Comparison of ENCODE assay signal across 8 mouse cellular contexts in genomic region chr11:101230991-101231871, GRCm38 (mm10). TPM values are rescaled to one million over a fixed set of nuclear protein-coding genes. Genes with fewer than 3 reads are reported as not detected.
DNase-seq lines count a peak whose midpoint lies in the region; ATAC-seq and TF ChIP-seq lines count a peak whose summit lies in the region.

No protein-coding gene starts in this region.

- peak overlapping the region; percentile 42 for H3K4me3 ChIP-seq in liver, adult 2 months (ENCODE audit: insufficient read depth, low read depth, low read length)
- H3K4me3 ChIP-seq in embryonic facial prominence, embryonic 14.5 days (ENCODE audit: low read depth, low read length): peak overlapping the region; percentile 0; the same call in 1 of the 2 replicates
- H3K4me3 ChIP-seq in heart, embryonic 16.5 days (ENCODE audit: low read length): peak overlapping the region; percentile 31
- no peak overlapping the region for H3K4me3 ChIP-seq in testis, adult 2 months (ENCODE audit: control insufficient read depth, low read depth, low read length)

- peak overlapping the region; percentile 42 for H3K9ac ChIP-seq in liver, adult 2 months (ENCODE audit: low read depth, low read length)
- H3K9ac ChIP-seq in embryonic facial prominence, embryonic 14.5 days (ENCODE audit: low read depth, low read length): peak overlapping the region; percentile 35; the same call in 1 of the 2 replicates
- H3K9ac ChIP-seq in heart, embryonic 16.5 days (ENCODE audit: low read length): peak overlapping the region; percentile 58

- H3K79me2 ChIP-seq in liver, adult 2 months (ENCODE audit: control insufficient read depth, insufficient read depth, low read length): no peaks in the 10 kb centered on the region

- 12% methylated on average over 18 of the region's 18 CpGs for WGBS in liver, adult 2 months
- 9% methylated on average over 18 of the region's 18 CpGs for WGBS in embryonic facial prominence, embryonic 14.5 days
- 11% methylated on average over 18 of the region's 18 CpGs for WGBS in heart, embryonic 16.5 days

- 0 out of 2 replicates have a peak, but pooled peaks have one; percentile 32 for TF ChIP-seq POLR2A in liver, adult 2 months (IDR thresholded peaks at IDR 0.05; ENCODE audit: extremely low read depth, insufficient read depth, low read length)
- no peak; the same call in 1 of the 2 replicates for TF ChIP-seq POLR2A in testis, adult 2 months (IDR thresholded peaks at IDR 0.05; ENCODE audit: control insufficient read depth, low read depth, low read length)

- no peaks in the 10 kb centered on the region for H3K27me3 ChIP-seq in liver, adult 2 months (ENCODE audit: control insufficient read depth, insufficient read depth, low read length)
- no peaks in the 10 kb centered on the region for H3K27me3 ChIP-seq in embryonic facial prominence, embryonic 14.5 days (replicated peaks; ENCODE audit: control insufficient read depth, insufficient read depth, low read length)
- 0 out of 2 replicates have a peak, but pooled peaks cover 3% of the 10 kb centered on the region for H3K27me3 ChIP-seq in heart, embryonic 16.5 days (ENCODE audit: control insufficient read depth, insufficient read depth, low read length)
- no peaks in the 10 kb centered on the region for H3K27me3 ChIP-seq in testis, adult 2 months (ENCODE audit: control insufficient read depth, insufficient read depth, low read length)

- no peaks in the 10 kb centered on the region for H3K9me3 ChIP-seq in embryonic facial prominence, embryonic 14.5 days (ENCODE audit: control insufficient read depth, low read length)
- no peaks in the 10 kb centered on the region for H3K9me3 ChIP-seq in heart, embryonic 16.5 days (replicated peaks; ENCODE audit: control insufficient read depth, low read length)

- TF ChIP-seq CTCF in liver, adult 2 months (IDR thresholded peaks at IDR 0.05; ENCODE audit: low read depth, low read length): no peak
- TF ChIP-seq CTCF in testis, adult 2 months (IDR thresholded peaks at IDR 0.05; ENCODE audit: control insufficient read depth, insufficient read depth, insufficient replicate concordance, low read depth, low read length): no peak

- H3K4me2 ChIP-seq in embryonic facial prominence, embryonic 14.5 days (ENCODE audit: low read depth, low read length): peak overlapping the region; percentile 40
- H3K4me2 ChIP-seq in heart, embryonic 16.5 days (ENCODE audit: low read depth, low read length): peak overlapping the region; percentile 59

- no peak for DNase-seq in liver, adult 2 months (ENCODE audit: extremely low read depth, low read depth, low spot score)
- DNase-seq in liver: no peak
- peak; percentile 71 for DNase-seq in embryonic facial prominence, embryonic 14.5 days (ENCODE audit: low spot score)
- DNase-seq in kidney, postnatal 10 days: peak; percentile 79
- DNase-seq in lung, postnatal 36 days: peak; percentile 91
- no peak for DNase-seq in cerebellum, adult 11-12 months

- H3K27ac ChIP-seq in liver, adult 2 months (replicated peaks; ENCODE audit: insufficient read depth, low read depth, low read length): peak overlapping the region; percentile 84
- H3K27ac ChIP-seq in embryonic facial prominence, embryonic 14.5 days (replicated peaks; ENCODE audit: low read depth, low read length): peak overlapping the region; percentile 85
- H3K27ac ChIP-seq in heart, embryonic 16.5 days (ENCODE audit: low read length): peak overlapping the region; percentile 92
- peak overlapping the region; percentile 76 for H3K27ac ChIP-seq in testis, adult 2 months (ENCODE audit: control insufficient read depth, insufficient read depth, low read depth, low read length)

- ATAC-seq in embryonic facial prominence, embryonic 14.5 days (ENCODE audit: low read depth): no peak
- 0 out of 2 replicates have a peak, but pooled peaks have one; percentile 24 for ATAC-seq in heart, embryonic 16.5 days (replicated peaks; ENCODE audit: extremely low read depth, insufficient read depth, low FRiP score)

- H3K4me1 ChIP-seq in liver, adult 2 months (ENCODE audit: control insufficient read depth, insufficient read depth, low read length): peaks cover 2% of the 10 kb centered on the region
- peaks cover 34% of the 10 kb centered on the region for H3K4me1 ChIP-seq in embryonic facial prominence, embryonic 14.5 days (ENCODE audit: control insufficient read depth, insufficient read depth, low read length)
- peaks cover 20% of the 10 kb centered on the region for H3K4me1 ChIP-seq in heart, embryonic 16.5 days (ENCODE audit: control insufficient read depth, insufficient read depth, low read length)
- peaks cover 19% of the 10 kb centered on the region for H3K4me1 ChIP-seq in testis, adult 2 months (ENCODE audit: control insufficient read depth, insufficient read depth, low read length)

- no peaks in the 10 kb centered on the region for H3K36me3 ChIP-seq in liver, adult 2 months (ENCODE audit: control insufficient read depth, insufficient read depth, low read length)
- no peaks in the 10 kb centered on the region for H3K36me3 ChIP-seq in embryonic facial prominence, embryonic 14.5 days (ENCODE audit: control insufficient read depth, insufficient read depth, low read length)
- H3K36me3 ChIP-seq in heart, embryonic 16.5 days (ENCODE audit: control insufficient read depth, insufficient read depth): no peaks in the 10 kb centered on the region
- no peaks in the 10 kb centered on the region for H3K36me3 ChIP-seq in testis, adult 2 months (ENCODE audit: control insufficient read depth, insufficient read depth, low read length)

RNA-seq across cellular contexts. Expression of gene Ezh1, which starts 5.0 kb away (rescaled TPM):
- 10.5 and 10.8 TPM in 2 replicates for total RNA-seq in liver, adult 2 months (2014; rRNA removed)
- polyA plus RNA-seq in liver, adult 2 months (2012; rRNA removed): 7.5 and 9.2 TPM in 2 replicates
- polyA plus RNA-seq in embryonic facial prominence, embryonic 14.5 days (2014; fragmentation: Nextera tagmentation; extraction: Ambion mirVana): 14.8 and 15.5 TPM in 2 replicates
- 14.7 and 17.1 TPM in 2 replicates for polyA plus RNA-seq in heart, embryonic 16.5 days (2015; fragmentation: Nextera tagmentation; extraction: Ambion mirVana)
- polyA plus RNA-seq in testis, adult 2 months (2012; rRNA removed): 14.3 and 14.5 TPM in 2 replicates

RNA-seq across cellular contexts. Expression of gene Ramp2, which starts 14.6 kb away (rescaled TPM):
- 4.9 and 6.6 TPM in 2 replicates for total RNA-seq in liver, adult 2 months (2014; rRNA removed)
- polyA plus RNA-seq in liver, adult 2 months (2012; rRNA removed): 16.4 and 22.5 TPM in 2 replicates
- polyA plus RNA-seq in embryonic facial prominence, embryonic 14.5 days (2014; fragmentation: Nextera tagmentation; extraction: Ambion mirVana): 128 and 154 TPM in 2 replicates
- 203 and 204 TPM in 2 replicates for polyA plus RNA-seq in heart, embryonic 16.5 days (2015; fragmentation: Nextera tagmentation; extraction: Ambion mirVana)
- 5.6 and 5.8 TPM in 2 replicates for polyA plus RNA-seq in testis, adult 2 months (2012; rRNA removed)

RNA-seq across cellular contexts. Expression of gene Vps25, which starts 22.3 kb away (rescaled TPM):
- 35.6 and 43.8 TPM in 2 replicates for total RNA-seq in liver, adult 2 months (2014; rRNA removed)
- 109 and 122 TPM in 2 replicates for polyA plus RNA-seq in liver, adult 2 months (2012; rRNA removed)
- 111 and 116 TPM in 2 replicates for polyA plus RNA-seq in embryonic facial prominence, embryonic 14.5 days (2014; fragmentation: Nextera tagmentation; extraction: Ambion mirVana)
- polyA plus RNA-seq in heart, embryonic 16.5 days (2015; fragmentation: Nextera tagmentation; extraction: Ambion mirVana): 105 and 107 TPM in 2 replicates
- polyA plus RNA-seq in testis, adult 2 months (2012; rRNA removed): 26.1 and 26.2 TPM in 2 replicates

RNA-seq across cellular contexts. Expression of gene Wnk4, which starts 29.1 kb away (rescaled TPM):
- 0.37 and 0.40 TPM in 2 replicates for total RNA-seq in liver, adult 2 months (2014; rRNA removed)
- 0.32 and 1.1 TPM in 2 replicates for polyA plus RNA-seq in liver, adult 2 months (2012; rRNA removed)
- 10.7 and 11.9 TPM in 2 replicates for polyA plus RNA-seq in embryonic facial prominence, embryonic 14.5 days (2014; fragmentation: Nextera tagmentation; extraction: Ambion mirVana)
- 6.8 and 7.3 TPM in 2 replicates for polyA plus RNA-seq in heart, embryonic 16.5 days (2015; fragmentation: Nextera tagmentation; extraction: Ambion mirVana)
- 10.8 and 12.3 TPM in 2 replicates for polyA plus RNA-seq in testis, adult 2 months (2012; rRNA removed)

RNA-seq across cellular contexts. Expression of gene Cntd1, which starts 47.6 kb away (rescaled TPM):
- total RNA-seq in liver, adult 2 months (2014; rRNA removed): not detected in 2 replicates
- polyA plus RNA-seq in liver, adult 2 months (2012; rRNA removed): not detected in 2 replicates
- polyA plus RNA-seq in embryonic facial prominence, embryonic 14.5 days (2014; fragmentation: Nextera tagmentation; extraction: Ambion mirVana): 0.90 and 1.6 TPM in 2 replicates
- polyA plus RNA-seq in heart, embryonic 16.5 days (2015; fragmentation: Nextera tagmentation; extraction: Ambion mirVana): 0.87 and 0.91 TPM in 2 replicates
- polyA plus RNA-seq in testis, adult 2 months (2012; rRNA removed): 37.1 and 54.6 TPM in 2 replicates

Comparison
In these comparisons a context has a peak if more than half of its experiments do, and no peak if none do; other contexts are left out.
1. DNase-seq: peak in embryonic facial prominence, embryonic 14.5 days (single experiment), kidney, postnatal 10 days (single experiment) and lung, postnatal 36 days (single experiment); none in liver, adult 2 months (single experiment), liver (single experiment) and cerebellum, adult 11-12 months (single experiment).
2. Peak in every context shown above with its lines, with median percentiles within 50 percentile points of each other: H3K27ac ChIP-seq and H3K9ac ChIP-seq.